Mouse (Mus musculus): ENCODE measurements at regions not wholly inside any gene's neighbourhood (a gene's known extent, or its start where the extent isn't known, plus 50 kb on each side); places are given as distances from the start of the nearest gene placed in this dataset.

DNA sequence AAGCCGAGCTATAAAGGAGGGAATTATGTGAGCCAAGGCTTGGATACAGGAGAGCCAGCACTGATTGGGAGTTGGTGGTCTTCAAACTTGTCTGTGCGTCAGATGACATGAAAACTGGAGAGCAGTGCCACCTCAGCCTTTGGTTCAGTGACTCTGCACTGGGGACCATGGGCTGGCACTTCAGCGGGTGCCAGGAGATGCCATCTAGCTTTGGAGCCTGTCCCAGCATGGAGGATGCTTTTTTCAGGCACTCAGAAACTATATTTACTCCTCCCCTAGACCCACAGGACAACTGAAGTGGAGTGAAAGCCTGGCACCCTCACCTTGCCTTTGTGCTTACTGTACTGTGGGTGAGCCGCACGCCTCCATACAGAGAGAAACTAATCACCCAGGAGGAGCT is 142.5 kb upstream of the Zmiz1 start:
- TF ChIP-seq CTCF (IDR thresholded peaks at IDR 0.05; ENCODE audit: borderline replicate concordance, extremely low read depth, insufficient read depth, insufficient read length) (no peak), POLR2A (IDR thresholded peaks at IDR 0.05; ENCODE audit: borderline replicate concordance, extremely low read depth, insufficient read depth, insufficient read length, poor library complexity, severe bottlenecking) (no peak)

Data from brain, embryonic 14.5 days (tissue).